Mouse (Mus musculus): ENCODE results near the gene Ankrd31.

Gene Ankrd31

DNA sequence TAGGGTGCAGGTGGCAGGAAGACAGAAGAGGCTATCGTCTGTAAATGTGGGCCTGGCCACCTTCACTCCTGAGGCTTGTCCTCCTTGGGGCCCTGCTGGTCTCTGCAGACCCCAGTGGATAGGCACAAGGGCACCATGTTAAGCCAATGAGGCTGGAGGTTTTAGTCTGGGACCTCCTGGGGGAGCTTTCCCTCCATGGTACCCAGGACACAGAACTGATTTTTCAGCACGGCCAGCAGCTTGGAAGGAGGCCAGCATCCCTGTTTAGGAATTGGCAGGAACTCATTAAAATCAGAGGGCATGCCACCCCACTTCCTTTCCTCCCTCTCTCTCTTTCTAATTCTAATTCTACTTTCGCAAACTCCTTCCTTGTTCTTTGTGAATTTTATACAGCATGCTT lies 195.5 kb downstream of the Ankrd31 start:
- no peak for DNase-seq

DNA sequence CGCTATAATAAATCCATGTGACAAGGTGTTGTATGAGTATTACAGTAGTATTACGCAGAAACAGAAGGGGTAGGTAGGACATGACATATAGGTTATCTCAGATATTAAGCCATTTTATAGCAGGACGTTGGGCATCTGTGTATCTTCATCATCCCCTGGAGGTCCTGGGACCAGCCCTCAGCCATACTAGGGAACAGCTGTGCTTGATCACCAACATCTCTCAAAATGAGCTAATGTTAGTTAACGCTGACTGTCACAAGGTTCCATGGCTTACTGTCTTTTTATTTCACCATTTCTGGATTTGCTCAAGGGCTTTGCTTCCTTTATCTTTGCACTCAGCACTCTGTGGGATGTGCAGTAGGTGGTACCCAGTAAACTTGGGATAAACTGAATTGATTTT lies 197.7 kb downstream of the Ankrd31 start:
- no peak for DNase-seq

DNA sequence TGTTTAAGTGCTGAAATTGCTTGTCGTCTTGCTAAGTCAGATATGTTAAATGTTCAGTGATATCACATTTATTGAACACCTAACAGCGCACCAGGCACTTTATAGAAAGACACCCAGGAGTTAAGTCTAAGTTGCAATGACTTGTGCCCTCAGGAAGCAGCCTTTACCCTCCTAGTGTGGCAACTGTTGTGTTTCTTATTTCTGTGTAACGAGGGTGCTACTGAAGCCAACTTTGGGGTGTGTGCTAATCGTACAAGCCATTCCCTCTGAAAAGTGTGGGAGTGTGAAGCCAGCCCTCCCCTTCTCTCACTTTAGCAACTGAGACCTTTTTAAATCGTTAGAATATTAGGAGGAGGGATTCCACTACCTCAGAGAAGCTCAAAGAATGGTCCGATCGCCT lies 199.7 kb downstream of the Ankrd31 start:
- no peak for DNase-seq

DNA sequence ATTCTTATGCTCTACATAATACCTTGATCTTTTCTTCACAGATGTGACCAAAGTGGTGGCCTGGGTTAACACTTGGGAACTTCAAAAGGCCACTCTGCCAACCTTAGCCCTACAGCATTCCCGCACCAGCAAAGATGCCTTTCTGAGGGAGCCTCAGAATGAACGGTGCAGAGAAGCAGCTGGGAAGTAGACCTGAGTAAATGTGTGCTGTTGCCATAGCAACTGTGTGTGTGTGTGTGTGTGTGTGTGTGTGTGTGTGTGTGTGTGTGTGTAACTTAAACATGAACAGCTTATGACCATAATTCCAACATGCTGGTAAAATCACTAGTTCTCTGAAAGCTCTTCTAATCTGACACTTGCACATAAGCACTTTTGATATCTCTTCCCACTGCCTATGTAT lies 203.8 kb downstream of the Ankrd31 start:
- DNase-seq, result no peak

DNA sequence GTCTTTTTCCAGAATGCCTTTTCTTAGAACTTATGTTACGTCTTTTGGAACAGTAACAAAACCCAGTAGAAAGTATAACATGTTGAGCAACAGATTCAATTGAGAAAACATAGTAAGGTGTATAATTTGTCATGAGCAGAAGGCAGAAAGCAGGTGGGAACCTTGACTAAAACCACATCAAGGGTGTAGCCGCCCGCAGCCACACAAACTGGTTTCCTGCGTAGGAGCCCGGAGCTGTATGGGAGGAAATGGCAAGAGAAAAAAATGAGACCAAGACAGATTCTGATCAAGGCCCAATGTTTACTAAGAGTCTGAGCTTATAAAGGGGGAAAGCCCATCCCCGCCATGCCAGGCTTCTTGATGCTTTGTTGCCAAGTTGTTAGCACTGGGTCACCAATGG lies 208.4 kb downstream of the Ankrd31 start:
- DNase-seq, result peak; percentile 5 to 9
